Mouse (Mus musculus) cerebellum, adult 8-10 months (tissue): ENCODE data around the gene Rpl31.

Experiments
- DNase-seq: peaks from one replicate; pipeline ENCODE4 v3.0.0; 2022

Rpl31 gene

DNA sequence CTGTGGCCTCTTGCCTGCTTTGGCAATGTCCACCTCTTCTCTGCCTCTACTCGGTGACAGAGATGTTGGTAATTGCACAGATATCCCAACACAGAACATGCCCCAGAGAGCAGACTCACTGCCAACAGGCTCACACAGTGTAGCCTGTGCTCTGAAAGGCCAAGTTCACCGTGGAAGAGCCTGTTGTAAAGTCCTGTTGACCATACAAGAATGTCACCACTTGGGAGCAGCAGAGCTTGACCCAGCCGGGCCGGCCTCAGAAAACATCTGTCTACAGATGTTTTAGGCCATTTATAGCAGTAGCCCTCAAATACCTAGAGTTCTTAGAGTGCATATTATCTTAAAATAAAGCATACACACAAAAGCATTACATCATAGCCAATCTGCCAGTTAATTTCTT is 39.5 kb downstream of the Rpl31 start:
- DNase-seq, result no peak

DNA sequence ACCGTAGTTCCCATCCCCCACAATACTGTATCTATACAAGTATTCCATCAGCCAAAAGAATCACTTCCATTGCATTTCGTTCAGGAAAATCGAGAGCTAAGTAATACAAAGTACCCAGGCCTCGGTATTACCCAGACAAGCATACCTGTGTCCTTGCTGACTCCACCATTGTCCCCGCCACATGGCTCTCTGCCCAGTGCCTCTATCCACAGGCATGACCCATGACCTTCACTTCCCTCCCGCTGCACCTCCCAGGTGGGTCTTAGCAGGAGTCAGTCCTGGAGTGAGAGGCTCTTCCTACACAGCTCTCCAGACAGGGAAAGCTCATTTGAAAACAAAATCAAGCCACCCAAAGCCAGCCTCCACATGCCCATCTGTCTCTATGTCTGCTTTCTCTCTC is 40.5 kb downstream of the Rpl31 start:
- no peak for DNase-seq

DNA sequence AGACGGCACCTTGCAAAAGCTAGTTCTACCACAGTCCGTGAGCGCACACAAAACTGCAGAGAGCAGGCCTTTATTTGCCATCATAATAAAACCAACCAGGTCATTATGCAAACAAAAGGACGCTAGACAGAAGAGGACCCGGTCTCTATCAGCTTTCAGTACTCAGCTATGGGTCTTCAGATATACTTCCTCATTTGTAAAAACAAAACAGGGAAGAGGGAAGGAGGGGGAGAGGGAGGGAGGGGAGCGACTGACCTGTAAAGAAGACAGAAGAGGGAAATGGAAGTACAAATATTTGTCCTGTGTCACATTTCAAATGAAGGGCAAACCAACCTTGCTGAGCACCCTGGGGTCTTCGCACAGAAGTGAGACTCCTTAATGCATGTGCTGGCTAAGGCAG is 41.0 kb downstream of the Rpl31 start:
- DNase-seq, result no peak

DNA sequence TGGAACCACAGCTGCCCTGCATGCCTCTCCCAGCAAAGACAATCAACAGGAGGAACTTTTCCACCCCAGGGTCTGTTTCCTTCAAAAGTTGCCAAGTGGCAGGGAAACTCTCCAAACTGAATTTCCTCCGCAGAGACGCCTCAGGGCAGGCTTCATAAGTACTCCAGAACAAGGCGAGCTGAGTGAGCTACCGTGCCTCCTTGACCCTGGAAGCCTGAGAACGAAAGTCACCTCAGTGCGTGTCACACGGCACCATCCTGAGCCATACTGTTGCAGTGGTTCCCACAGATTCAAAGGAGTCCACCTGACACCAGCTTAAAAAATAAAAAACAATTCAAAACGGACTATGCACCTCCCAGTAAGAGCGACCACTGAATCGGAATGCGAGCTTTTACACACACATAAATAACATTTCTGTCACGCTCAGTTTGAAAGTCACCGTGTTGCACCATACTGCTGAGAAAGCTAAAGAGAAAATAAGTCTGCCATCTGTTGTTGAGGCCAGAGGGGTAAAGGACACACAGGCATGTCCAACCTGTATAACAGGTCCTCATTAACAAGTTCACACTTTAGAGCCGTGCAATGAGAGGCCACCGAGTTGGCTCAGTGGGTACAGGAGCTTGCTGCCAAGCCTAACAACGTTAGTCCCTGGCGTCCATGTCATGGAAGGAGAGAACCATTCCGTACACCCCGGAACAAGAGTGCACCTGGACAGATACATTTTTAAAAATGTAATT is 42.6 kb downstream of the Rpl31 start:
- no peak for DNase-seq

DNA sequence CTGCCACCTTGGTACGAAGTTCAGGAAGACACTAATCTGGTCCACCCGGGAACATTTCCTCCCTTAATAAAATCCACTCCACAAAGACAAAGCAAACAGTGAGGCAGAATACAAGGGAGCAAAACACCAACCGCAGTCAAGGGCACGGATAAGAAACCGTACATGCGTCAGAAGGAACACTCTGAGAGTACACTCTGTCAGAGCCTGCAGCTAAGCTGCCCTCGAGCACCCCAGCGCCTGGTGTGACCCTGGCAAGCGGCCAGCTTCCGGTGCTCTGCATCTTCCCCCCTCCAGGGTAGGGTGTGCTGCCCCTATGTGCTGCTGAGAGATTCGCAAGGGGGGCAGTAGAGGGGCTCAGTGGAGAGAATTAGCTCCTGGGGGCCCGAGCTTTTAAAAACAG is 50.2 kb downstream of the Rpl31 start:
- DNase-seq, result no peak

DNA sequence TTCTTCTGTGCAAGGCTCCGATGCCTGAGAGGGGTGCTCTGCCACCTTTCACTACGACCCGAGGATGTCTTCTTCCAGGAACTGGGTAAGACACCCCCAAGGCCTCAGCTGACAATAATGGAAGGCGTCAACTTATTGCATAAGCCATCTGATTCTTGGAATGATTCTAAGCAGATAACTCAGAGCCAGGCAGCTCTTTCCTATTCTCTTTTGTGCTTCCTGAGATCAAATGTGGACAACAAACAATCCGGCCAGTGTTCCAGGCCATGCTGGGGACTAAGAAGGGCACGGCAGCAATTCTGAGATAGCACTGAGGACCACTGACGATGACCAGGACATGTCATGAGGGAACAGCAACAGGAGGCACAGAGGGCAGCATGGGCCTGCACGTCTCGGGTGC is 51.2 kb downstream of the Rpl31 start:
- DNase-seq, result no peak

DNA sequence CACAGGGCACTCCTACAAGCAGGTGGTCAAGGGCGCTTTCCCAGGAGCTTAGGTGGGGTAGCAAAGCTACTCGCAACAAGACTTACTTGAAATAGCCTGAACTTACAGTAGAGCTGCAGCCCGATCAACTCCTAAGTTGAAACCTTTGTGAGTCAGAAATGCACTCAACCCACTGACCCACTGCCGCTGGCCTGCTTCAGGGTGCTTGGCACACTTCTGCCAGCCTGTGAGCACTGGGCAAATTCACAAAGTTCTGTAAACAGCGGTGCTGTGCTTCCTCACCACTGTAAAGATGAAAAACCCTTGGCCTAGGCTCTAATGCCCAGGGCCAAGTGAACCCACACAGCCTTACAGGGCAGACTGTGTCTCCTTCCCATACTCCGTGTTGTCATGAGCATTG is 53.3 kb downstream of the Rpl31 start:
- no peak for DNase-seq
